In the genomic region with DNA sequence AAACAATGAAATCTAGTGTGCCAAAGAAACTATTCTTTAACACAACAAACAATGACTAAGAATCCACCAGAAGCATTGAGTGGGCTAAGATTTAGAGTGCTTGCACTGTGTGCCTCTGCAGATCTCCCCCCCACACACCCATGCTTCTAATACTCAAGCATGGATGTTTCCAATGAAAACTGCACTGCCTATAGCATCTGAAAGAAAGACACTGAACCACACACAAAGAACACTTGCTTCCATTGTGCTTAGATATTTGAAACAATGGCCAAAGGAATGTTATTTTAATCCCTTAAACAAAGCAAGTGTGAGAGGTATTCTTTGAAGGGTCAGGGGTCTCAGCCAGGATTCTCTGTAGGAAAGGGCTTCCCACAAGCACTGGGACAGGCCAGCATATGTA, we compare ENCODE assay signal across 19 mouse cellular contexts.
DNase-seq lines count a peak whose midpoint lies in the region; TF ChIP-seq lines count a peak whose summit lies in the region.
"Had no signal": no experiment of that assay in that cellular context is flagged by ENCODE, and none has a peak within 500 bp of the region (broad histone marks: within the 10 kb centered on the region; RNA-seq: fewer than 3 reads in every experiment).

No protein-coding gene starts in this region.

- H3K9me3 ChIP-seq in ES-Bruce4 (replicated peaks; ENCODE audit: control insufficient read depth, insufficient read depth, low read length, poor library complexity, severe bottlenecking), result no peaks in the 10 kb centered on the region
- H3K9me3 ChIP-seq: forebrain, embryonic 13.5 days; heart, embryonic 13.5 days; hindbrain, embryonic 10.5 days; hindbrain, embryonic 15.5 days had no signal

- H3K27me3 ChIP-seq in ES-Bruce4 (ENCODE audit: control insufficient read depth, insufficient read depth, low read length, poor library complexity, severe bottlenecking), result no peaks in the 10 kb centered on the region
- H3K27me3 ChIP-seq: forebrain, embryonic 13.5 days; heart, embryonic 13.5 days; hindbrain, embryonic 15.5 days had no signal

- H3K4me1 ChIP-seq in ES-Bruce4 (ENCODE audit: control insufficient read depth, insufficient read depth, low read length), result peaks cover 3% of the 10 kb centered on the region
- H3K4me1 ChIP-seq: forebrain, embryonic 13.5 days; hindbrain, embryonic 15.5 days had no signal

- peak; percentile 29 for DNase-seq in embryo, embryonic 10 days (ENCODE audit: low spot score)
- no peak for DNase-seq in embryo, embryonic 9.5 days (ENCODE audit: extremely low spot score)
- peak; percentile 74 for DNase-seq in ZHBTc4 (ENCODE audit: low read depth, low spot score)
- peak; percentile 24 for DNase-seq in retina, embryonic 14.5 days (ENCODE audit: low spot score)
- no peak for DNase-seq in gastrocnemius, postnatal 14 days
- DNase-seq in cerebellum, adult 11 months, result no peak
- DNase-seq: adrenal gland, postnatal 10 days; B cell, adult 2 months; cerebellum, adult 18-20 months; cerebellum, adult 9-11 months; cerebellum, postnatal 36 days; forebrain, postnatal 0 days; gastrocnemius, postnatal 25 days; heart, postnatal 10 days had no signal

- no peak for TF ChIP-seq CTCF in ES-Bruce4 (IDR thresholded peaks at IDR 0.05; ENCODE audit: low read depth, low read length)

- no peak overlapping the region for H3K4me3 ChIP-seq in ES-Bruce4 (ENCODE audit: low read depth, low read length)
- H3K4me3 ChIP-seq: forebrain, embryonic 13.5 days; heart, embryonic 13.5 days; hindbrain, embryonic 10.5 days; hindbrain, embryonic 15.5 days had no signal

- H3K9ac ChIP-seq in ES-Bruce4 (ENCODE audit: low read depth, poor library complexity, severe bottlenecking), result no peak overlapping the region
- H3K9ac ChIP-seq: forebrain, embryonic 13.5 days; forebrain, postnatal 0 days; heart, embryonic 13.5 days; hindbrain, embryonic 15.5 days had no signal

- H3K36me3 ChIP-seq in ES-Bruce4 (ENCODE audit: control insufficient read depth, insufficient read depth, low read length, poor library complexity, severe bottlenecking), result peaks cover 4% of the 10 kb centered on the region; the same call in 1 of the 2 replicates

- TF ChIP-seq POLR2A in ES-Bruce4 (IDR thresholded peaks at IDR 0.05; ENCODE audit: insufficient read depth, low read length), result no peak

- no peak for TF ChIP-seq EP300 in ES-Bruce4 (IDR thresholded peaks at IDR 0.05; ENCODE audit: insufficient read depth, low read depth, low read length)

- peak overlapping the region; percentile 19; the same call in 1 of the 2 replicates for H3K27ac ChIP-seq in ES-Bruce4 (ENCODE audit: insufficient read depth, low read length)
- H3K27ac ChIP-seq: forebrain, embryonic 13.5 days; heart, embryonic 13.5 days; hindbrain, embryonic 10.5 days; hindbrain, embryonic 15.5 days had no signal

- intact Hi-C loops in gastrocnemius, postnatal 14 days (cut with DNase I; ENCODE audit: low total_unique reads), result no loop called here

Comparison
In these comparisons a context has a peak if more than half of its experiments do, and no peak if none do; other contexts are left out.
1. DNase-seq: peak in embryo, embryonic 10 days (single experiment), ZHBTc4 (single experiment) and retina, embryonic 14.5 days (single experiment); none in embryo, embryonic 9.5 days (single experiment), gastrocnemius, postnatal 14 days (single experiment) and cerebellum, adult 11 months (single experiment).